Mouse (Mus musculus) adrenal gland (tissue): ENCODE measurements around the gene Fam43b.

Source experiments
- intact Hi-C: fragments of 180-260 bp; cut with DNase I; formaldehyde crosslinking; loops from one replicate; pipeline ENCODE4 v1.15.1; 2025

Fam43b gene

GRCm38 (mm10) chr4:138395087-138395970 is 999 bp downstream of the Fam43b start:
- intact Hi-C loops, result no loop called here

- intact Hi-C loops, result no loop called here
These were observed 2.6 kb downstream of the Fam43b start for GRCm38 (mm10) chr4:138393703-138394102.

GRCm38 (mm10) chr4:138383789-138384188 is 12.5 kb downstream of the Fam43b start:
- intact Hi-C loops, result loop anchor here (5.0 kb wide), 1 partner anchor 44 kb away; no protein-coding TSS in a partner anchor

GRCm38 (mm10) chr4:138382462-138382861 is 13.9 kb downstream of the Fam43b start:
- intact Hi-C loops, result loop anchor here (5.0 kb wide), 1 partner anchor 45 kb away; no protein-coding TSS in a partner anchor

GRCm38 (mm10) chr4:138380132-138380689 is 16.1 kb downstream of the Fam43b start:
- intact Hi-C loops, result loop anchor here (5.0 kb wide), 1 partner anchor 47 kb away; no protein-coding TSS in a partner anchor

- intact Hi-C loops, result loop anchor here (1.0 kb wide), 1 partner anchor 54 kb away; no protein-coding TSS in a partner anchor
These were observed 17.1 kb downstream of the Fam43b start for GRCm38 (mm10) chr4:138379091-138379840.

- intact Hi-C loops, result no loop called here
These were observed 18.8 kb downstream of the Fam43b start for GRCm38 (mm10) chr4:138377526-138377925.

- intact Hi-C loops, result no loop called here
These were observed 21.2 kb downstream of the Fam43b start for GRCm38 (mm10) chr4:138375117-138375516.

GRCm38 (mm10) chr4:138370996-138371516 is 25.3 kb downstream of the Fam43b start:
- intact Hi-C loops, result no loop called here

- intact Hi-C loops, result no loop called here
These were observed 27.6 kb downstream of the Fam43b start for GRCm38 (mm10) chr4:138368498-138369260.

- intact Hi-C loops, result no loop called here
These were observed 28.5 kb downstream of the Fam43b start, which contains the start of gene Cda for GRCm38 (mm10) chr4:138367641-138368497. Cda (minus strand) TSS chr4:138367992.

- intact Hi-C loops, result no loop called here
These were observed 29.8 kb downstream of the Fam43b start for GRCm38 (mm10) chr4:138366561-138366960.

GRCm38 (mm10) chr4:138363511-138363910 is 32.8 kb downstream of the Fam43b start:
- intact Hi-C loops, result no loop called here

GRCm38 (mm10) chr4:138362883-138363282 is 33.4 kb downstream of the Fam43b start:
- intact Hi-C loops, result no loop called here

- intact Hi-C loops, result no loop called here
These were observed 34.9 kb downstream of the Fam43b start for GRCm38 (mm10) chr4:138361370-138361821.

GRCm38 (mm10) chr4:138358176-138358575 is 38.2 kb downstream of the Fam43b start:
- intact Hi-C loops, result no loop called here

GRCm38 (mm10) chr4:138356551-138356950 is 39.8 kb downstream of the Fam43b start:
- intact Hi-C loops, result no loop called here

- intact Hi-C loops, result no loop called here
These were observed 40.2 kb downstream of the Fam43b start for GRCm38 (mm10) chr4:138356141-138356540.

GRCm38 (mm10) chr4:138355496-138355895 is 40.8 kb downstream of the Fam43b start:
- intact Hi-C loops, result no loop called here
